Mouse (Mus musculus): ENCODE results near the gene Gm10188. TPM values are rescaled to one million over a fixed set of nuclear protein-coding genes. Genes with fewer than 3 reads are reported as not detected.
A peak's percentile ranks its signal among the peaks of the same experiment; 100 is the strongest.

The Gm10188 gene
- polyA plus RNA-seq, 1 experiment from 2014 or later, result not detected

- H3K27ac ChIP-seq (replicated peaks), result peak within 1 kb of the TSS; percentile 100
- H3K4me1 ChIP-seq (replicated peaks), result peaks cover 65% of the 10 kb centered on the region
- no peaks in the 10 kb centered on the region for H3K9me3 ChIP-seq
- WGBS, result 1% methylated on average over 34 of the region's 34 CpGs
- peaks cover 22% of the 10 kb centered on the region for H3K27me3 ChIP-seq
- H3K4me3 ChIP-seq, result peak within 1 kb of the TSS; percentile 76
- peak within 1 kb of the TSS; percentile 86 for H3K4me2 ChIP-seq
- peak within 1 kb of the TSS; percentile 97 for H3K9ac ChIP-seq
- no peaks in the 10 kb centered on the region for H3K36me3 ChIP-seq
- ATAC-seq (ENCODE audit: low read depth), result peak; percentile 47
These were observed 38.3 kb downstream of the Gm10188 start, which contains the start of the genes Lemd1 and AC124108.1 for GRCm38 (mm10) chr1:132191093-132191785. Lemd1 (plus strand) TSS chr1:132191431. AC124108.1 (plus strand) TSS chr1:132191457.

GRCm38 (mm10) chr1:132190621-132191092, 38.9 kb downstream of the Gm10188 start:
- Histone ChIP-seq H3K36me3 (no peaks in the 10 kb centered on the region), H3K27ac (replicated peaks) (peak overlapping the region; percentile 100), H3K4me1 (replicated peaks) (peaks cover 60% of the 10 kb centered on the region), H3K4me2 (peak overlapping the region; percentile 86), H3K9me3 (no peaks in the 10 kb centered on the region), H3K9ac (peak overlapping the region; percentile 97), H3K4me3 (peak overlapping the region; percentile 76), H3K27me3 (peaks cover 22% of the 10 kb centered on the region)
- ATAC-seq (ENCODE audit: low read depth), result peak; percentile 30
- WGBS, result under 1% methylated on average over 51 of the region's 62 CpGs

GRCm38 (mm10) chr1:132190040-132190513, 39.5 kb downstream of the Gm10188 start:
- under 1% methylated on average over 46 of the region's 50 CpGs for WGBS
- peaks cover 22% of the 10 kb centered on the region for H3K27me3 ChIP-seq
- no peaks in the 10 kb centered on the region for H3K36me3 ChIP-seq
- ATAC-seq (ENCODE audit: low read depth), result peak; percentile 79
- H3K9ac ChIP-seq, result peak overlapping the region; percentile 97
- H3K4me3 ChIP-seq, result peak overlapping the region; percentile 76
- H3K9me3 ChIP-seq, result no peaks in the 10 kb centered on the region
- peaks cover 54% of the 10 kb centered on the region for H3K4me1 ChIP-seq (replicated peaks)
- peak overlapping the region; percentile 86 for H3K4me2 ChIP-seq
- H3K27ac ChIP-seq (replicated peaks), result peak overlapping the region; percentile 100

GRCm38 (mm10) chr1:132189231-132189630, 40.3 kb downstream of the Gm10188 start:
- whole genome bisulfite sequencing, result 35% methylated on average over 4 of the region's 4 CpGs
- Histone ChIP-seq H3K36me3 (no peaks in the 10 kb centered on the region), H3K4me2 (peak overlapping the region; percentile 86), H3K27ac (replicated peaks) (peak overlapping the region; percentile 100), H3K9me3 (no peaks in the 10 kb centered on the region), H3K4me1 (replicated peaks) (peaks cover 45% of the 10 kb centered on the region), H3K4me3 (no peak overlapping the region), H3K9ac (peak overlapping the region; percentile 97; the same call in 1 of the 2 replicates), H3K27me3 (peaks cover 22% of the 10 kb centered on the region)
- no peak for ATAC-seq (ENCODE audit: low read depth)

- no peak for ATAC-seq (ENCODE audit: low read depth)
- WGBS, result 60% methylated on average over 9 of the region's 9 CpGs
- Histone ChIP-seq H3K27ac (replicated peaks) (no peak overlapping the region), H3K36me3 (no peaks in the 10 kb centered on the region), H3K4me2 (no peak overlapping the region), H3K9ac (no peak overlapping the region), H3K9me3 (no peaks in the 10 kb centered on the region), H3K4me3 (no peak overlapping the region), H3K27me3 (peaks cover 22% of the 10 kb centered on the region), H3K4me1 (replicated peaks) (peaks cover 39% of the 10 kb centered on the region)
These were observed 41.0 kb downstream of the Gm10188 start for GRCm38 (mm10) chr1:132188442-132189066.

- Histone ChIP-seq H3K36me3 (no peaks in the 10 kb centered on the region), H3K27me3 (peaks cover 16% of the 10 kb centered on the region), H3K4me2 (no peak overlapping the region), H3K4me3 (no peak overlapping the region), H3K4me1 (replicated peaks) (peaks cover 18% of the 10 kb centered on the region), H3K9me3 (no peaks in the 10 kb centered on the region), H3K9ac (no peak overlapping the region), H3K27ac (replicated peaks) (no peak overlapping the region)
- 81% methylated on average over 4 of the region's 4 CpGs for WGBS
- ATAC-seq (ENCODE audit: low read depth), result no peak
These were observed 43.3 kb downstream of the Gm10188 start for GRCm38 (mm10) chr1:132186303-132186702.

MicroRNAs within 50 kb of the gene (microRNA counts, 519-probe panel; counts per million panel counts)
- microRNA mmu-miR-135b, result 4,343 counts per million, percentile 73 among the panel's probes with 10 or more counts

Small RNAs within 50 kb of the gene (microRNA-seq; reads per million reads assigned to microRNA genes)
- gene Mir135b, result 3,356 reads per million, percentile 90 among the genes with 10 or more reads in this experiment

Other genes starting within 250 kb of the Gm10188 start
- gene Elk4, start 222.2 kb downstream of the Gm10188 start, polyA plus RNA-seq (2015; fragmentation: Nextera tagmentation; extraction: Ambion mirVana), result 13.1 and 14.2 TPM in 2 replicates
- gene Mfsd4a, start 161.7 kb downstream of the Gm10188 start, polyA plus RNA-seq (2015; fragmentation: Nextera tagmentation; extraction: Ambion mirVana), result 7.5 and 8.0 TPM in 2 replicates
- gene Cdk18, start 90.1 kb downstream of the Gm10188 start, polyA plus RNA-seq (2015; fragmentation: Nextera tagmentation; extraction: Ambion mirVana), result 0.11 and 0.47 TPM in 2 replicates
- 19.1 and 22.6 TPM in 2 replicates for gene Lemd1, start 38.3 kb downstream of the Gm10188 start, polyA plus RNA-seq (2015; fragmentation: Nextera tagmentation; extraction: Ambion mirVana)
- 2.7 and 3.5 TPM in 2 replicates for gene AC124108.1, start 38.3 kb downstream of the Gm10188 start, polyA plus RNA-seq (2015; fragmentation: Nextera tagmentation; extraction: Ambion mirVana)
- gene Klhdc8a, start 68.9 kb upstream of the Gm10188 start, polyA plus RNA-seq (2015; fragmentation: Nextera tagmentation; extraction: Ambion mirVana), result 4.6 and 6.1 TPM in 2 replicates
- 9.0 and 10.5 TPM in 2 replicates for gene Nuak2, start 86.4 kb upstream of the Gm10188 start, polyA plus RNA-seq (2015; fragmentation: Nextera tagmentation; extraction: Ambion mirVana)
- 32.2 and 33.9 TPM in 2 replicates for gene Tmcc2, start 161.5 kb upstream of the Gm10188 start, polyA plus RNA-seq (2015; fragmentation: Nextera tagmentation; extraction: Ambion mirVana)
- 9.2 and 9.8 TPM in 2 replicates for gene Dstyk, start 187.8 kb upstream of the Gm10188 start, polyA plus RNA-seq (2015; fragmentation: Nextera tagmentation; extraction: Ambion mirVana)
- gene Rbbp5, start 247.6 kb upstream of the Gm10188 start, polyA plus RNA-seq (2015; fragmentation: Nextera tagmentation; extraction: Ambion mirVana), result 48.9 and 49.5 TPM in 2 replicates

Measured in neural tube, embryonic 13.5 days (tissue).